Mouse (Mus musculus) brain, embryonic 14.5 days (tissue): ENCODE data around the gene Rac2. TPM values are rescaled to one million over a fixed set of nuclear protein-coding genes. Genes with fewer than 3 reads are reported as not detected.

Experiments
- DNase-seq: peaks from one replicate; pipeline ENCODE4 v3.0.0-alpha.2; 2011; ENCODE audit warnings: low read depth
- CTCF ChIP-seq: fragments of 200-500 bp; IDR thresholded peaks from 2 replicates; pipeline ENCODE4 v1.5.1; 2012; ENCODE audit warnings: inconsistent platforms, mild to moderate bottlenecking, moderate library complexity, borderline replicate concordance; ENCODE audit not compliant: insufficient read depth, insufficient read length; ENCODE audit errors: extremely low read depth
- POLR2A ChIP-seq: fragments of 200-500 bp; IDR thresholded peaks from 2 replicates; pipeline ENCODE4 v1.6.1; 2012; ENCODE audit warnings: mild to moderate bottlenecking, inconsistent platforms, borderline replicate concordance; ENCODE audit not compliant: poor library complexity, insufficient read depth, insufficient read length, severe bottlenecking; ENCODE audit errors: extremely low read depth
- polyA plus RNA-seq: library from polyadenylated mRNA; depleted of rRNA; stranded (reverse); fragments of >200 nt; gene quantifications from 2 replicates; pipeline ENCODE4 v1.2.3, GENCODE M21; 2012; rRNA removed

The Rac2 gene
- polyA plus RNA-seq, 1 experiment, result 5.5 TPM

GRCm38 (mm10) chr15:78511951-78512350 is 60.6 kb downstream of the Rac2 start:
- no peak for TF ChIP-seq POLR2A
- no peak for TF ChIP-seq CTCF
- no peak for DNase-seq

- no peak for DNase-seq
- TF ChIP-seq POLR2A (no peak), CTCF (no peak)
These were observed 61.8 kb downstream of the Rac2 start for GRCm38 (mm10) chr15:78510736-78511135.

GRCm38 (mm10) chr15:78510121-78510576 is 62.4 kb downstream of the Rac2 start:
- TF ChIP-seq POLR2A (no peak), CTCF (no peak)
- no peak for DNase-seq

- DNase-seq, result peak; percentile 43
- no peak for TF ChIP-seq CTCF
- TF ChIP-seq POLR2A, result no peak
These were observed 63.2 kb downstream of the Rac2 start for GRCm38 (mm10) chr15:78509297-78509899.

Other genes starting within 250 kb of the Rac2 start
- gene Csf2rb, start 247.0 kb downstream of the Rac2 start, polyA plus RNA-seq, result 0.85 and 1.8 TPM in 2 replicates
- gene Tex33, start 176.9 kb downstream of the Rac2 start, polyA plus RNA-seq, result not detected in 2 replicates
- gene Tst, start 166.9 kb downstream of the Rac2 start, polyA plus RNA-seq, result 12.4 and 16.2 TPM in 2 replicates
- 83.4 and 130 TPM in 2 replicates for gene Mpst, start 166.4 kb downstream of the Rac2 start, polyA plus RNA-seq
- gene Kctd17, start 144.2 kb downstream of the Rac2 start, polyA plus RNA-seq, result 259 and 385 TPM in 2 replicates
- 0.14 and 0.22 TPM in 2 replicates for gene Tmprss6, start 104.1 kb downstream of the Rac2 start, polyA plus RNA-seq
- gene Il2rb, start 77.5 kb downstream of the Rac2 start, polyA plus RNA-seq, result 0.03 and 0.12 TPM in 2 replicates
- gene C1qtnf6, start 41.4 kb downstream of the Rac2 start, polyA plus RNA-seq, result 13.5 and 16.3 TPM in 2 replicates
- gene Sstr3, start 28.1 kb downstream of the Rac2 start, polyA plus RNA-seq, result 1.5 TPM in 2 replicates
- gene Cyth4, start 24.3 kb upstream of the Rac2 start, polyA plus RNA-seq, result 4.0 and 4.8 TPM in 2 replicates
- 13.2 and 22.5 TPM in 2 replicates for gene Elfn2, start 146.0 kb upstream of the Rac2 start, polyA plus RNA-seq
- 37.6 and 72.6 TPM in 2 replicates for gene Mfng, start 200.7 kb upstream of the Rac2 start, polyA plus RNA-seq
- 5.1 and 5.5 TPM in 2 replicates for gene Card10, start 230.3 kb upstream of the Rac2 start, polyA plus RNA-seq